Mouse (Mus musculus): ENCODE measurements around the gene Ugt1a5. TPM values are rescaled to one million over a fixed set of nuclear protein-coding genes. Genes with fewer than 3 reads are reported as not detected.
"Not testable (repeated sequence)": the region's sequence is repeated elsewhere in the genome, so short reads cannot be mapped to it uniquely, and the experiment has no call there.

The Ugt1a5 gene
- polyA plus RNA-seq (2012; fragmentation: generic; extraction: Trizol) = not detected

DNA sequence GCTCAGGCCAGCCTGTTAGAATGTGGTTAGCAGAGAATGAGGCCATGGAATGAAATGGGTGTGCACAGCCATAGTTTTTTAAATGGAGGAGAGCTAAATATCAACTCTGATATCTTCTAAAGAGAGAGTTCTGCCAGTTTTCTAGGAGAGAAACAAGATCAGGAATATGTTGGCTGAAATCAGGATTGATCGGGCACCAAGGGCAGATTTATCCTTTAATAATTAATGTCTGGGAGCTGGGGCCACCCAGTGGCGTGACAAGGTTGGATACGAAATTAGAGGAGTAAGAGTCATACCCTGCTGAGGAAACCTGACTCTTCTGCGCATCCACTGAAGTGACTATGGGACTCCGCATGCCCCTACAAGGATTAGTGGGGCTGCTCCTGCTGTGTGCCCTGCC is at the start of gene Ugt1a5:
Gene Ugt1a5, plus strand, starts transcription at position 302 of the 400 bp plus-strand sequence.
- Histone ChIP-seq H3K27me3 (ENCODE audit: control insufficient read depth, insufficient read depth, insufficient read length) (no peaks in the 10 kb centered on the region), H3K4me2 (ENCODE audit: low read depth) (no peak within 1 kb of the TSS), H3K4me3 (no peak within 1 kb of the TSS), H3ac (ENCODE audit: control insufficient read depth, insufficient read length) (no peak within 1 kb of the TSS), H3K36me3 (ENCODE audit: control insufficient read depth, insufficient read depth) (no peaks in the 10 kb centered on the region), H3K79me2 (ENCODE audit: control insufficient read depth, insufficient read depth) (no peaks in the 10 kb centered on the region)
- no peak for TF ChIP-seq MYOD1 (IDR thresholded peaks at IDR 0.05; ENCODE audit: control insufficient read depth in 1 of 3, insufficient read length in 2 of 3, low read depth in 2 of 3)
- TF ChIP-seq POLR2A (IDR thresholded peaks at IDR 0.05; ENCODE audit: insufficient read length, low read depth) = no peak
- TF ChIP-seq TCF12 (IDR thresholded peaks at IDR 0.05; ENCODE audit: insufficient read depth, poor library complexity, severe bottlenecking) = no peak
- no peak for TF ChIP-seq MAX (IDR thresholded peaks at IDR 0.05; ENCODE audit: low read depth)
- no peak for TF ChIP-seq POLR2AphosphoS2 (IDR thresholded peaks at IDR 0.05; ENCODE audit: insufficient read length, low read depth)
- no peak for TF ChIP-seq MYOG (IDR thresholded peaks at IDR 0.05; ENCODE audit: control insufficient read depth in 1 of 3, insufficient read depth in 1 of 3, insufficient read length in 2 of 3, low read depth in 2 of 3)
- TF ChIP-seq TCF3 (IDR thresholded peaks at IDR 0.05; ENCODE audit: insufficient read length, low read depth) = no peak
- no peak for TF ChIP-seq USF1 (IDR thresholded peaks at IDR 0.05; ENCODE audit: low read depth)
- no peak for TF ChIP-seq E2F4 (IDR thresholded peaks at IDR 0.05; ENCODE audit: insufficient read depth)
- TF ChIP-seq REST (IDR thresholded peaks at IDR 0.05; ENCODE audit: insufficient read depth, insufficient read length) = no peak

DNA sequence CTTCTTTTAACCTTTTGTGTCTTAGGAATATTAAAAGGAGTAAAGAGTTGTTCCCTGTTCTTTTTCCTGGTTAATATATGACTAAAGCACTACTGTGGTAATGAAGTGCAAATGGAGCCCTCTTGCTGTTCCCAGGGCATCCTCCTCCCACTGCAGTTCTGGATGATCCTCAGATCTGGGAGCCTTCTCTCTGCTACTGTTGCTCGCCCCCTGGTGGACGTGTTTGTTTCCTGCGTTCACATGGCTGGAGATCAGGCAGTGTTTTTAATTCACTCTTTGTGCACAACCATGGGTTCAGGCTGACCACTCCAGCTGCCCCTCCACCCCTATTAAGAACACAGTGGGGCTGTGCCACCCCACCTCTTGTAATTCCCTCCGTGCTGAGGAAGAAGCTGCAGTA is 45.3 kb upstream of the Ugt1a5 start:
- H3K36me3 ChIP-seq (ENCODE audit: control insufficient read depth, insufficient read depth); H3K4me2 ChIP-seq (ENCODE audit: low read depth); H3K27me3 ChIP-seq (ENCODE audit: control insufficient read depth, insufficient read depth, insufficient read length); H3K79me2 ChIP-seq (ENCODE audit: control insufficient read depth, insufficient read depth); H3K4me3 ChIP-seq; H3ac ChIP-seq (ENCODE audit: control insufficient read depth, insufficient read length): not testable (repeated sequence)

DNA sequence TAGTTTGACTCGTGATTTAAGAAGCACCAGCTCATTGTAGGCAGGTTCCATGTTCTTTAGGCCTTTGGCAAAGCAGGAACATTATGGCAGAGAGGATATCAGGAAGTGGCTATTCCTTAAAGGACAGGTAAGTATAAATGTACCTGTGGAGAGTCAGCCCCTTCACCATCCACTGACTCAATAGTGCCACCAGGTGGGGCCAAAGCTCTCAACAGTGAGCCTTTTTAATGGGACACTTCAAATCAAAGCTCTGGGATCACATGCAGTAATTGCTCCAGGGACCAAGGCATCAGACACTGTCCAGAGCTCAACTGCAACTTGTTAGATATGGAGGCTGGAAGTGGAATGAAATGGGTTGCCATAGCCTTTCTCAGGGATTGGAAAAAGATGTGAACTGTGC is 44.3 kb upstream of the Ugt1a5 start:
- H3K27me3 ChIP-seq (ENCODE audit: control insufficient read depth, insufficient read depth, insufficient read length); H3K4me3 ChIP-seq; H3K36me3 ChIP-seq (ENCODE audit: control insufficient read depth, insufficient read depth); H3K79me2 ChIP-seq (ENCODE audit: control insufficient read depth, insufficient read depth); H3K4me2 ChIP-seq (ENCODE audit: low read depth); H3ac ChIP-seq (ENCODE audit: control insufficient read depth, insufficient read length): not testable (repeated sequence)

DNA sequence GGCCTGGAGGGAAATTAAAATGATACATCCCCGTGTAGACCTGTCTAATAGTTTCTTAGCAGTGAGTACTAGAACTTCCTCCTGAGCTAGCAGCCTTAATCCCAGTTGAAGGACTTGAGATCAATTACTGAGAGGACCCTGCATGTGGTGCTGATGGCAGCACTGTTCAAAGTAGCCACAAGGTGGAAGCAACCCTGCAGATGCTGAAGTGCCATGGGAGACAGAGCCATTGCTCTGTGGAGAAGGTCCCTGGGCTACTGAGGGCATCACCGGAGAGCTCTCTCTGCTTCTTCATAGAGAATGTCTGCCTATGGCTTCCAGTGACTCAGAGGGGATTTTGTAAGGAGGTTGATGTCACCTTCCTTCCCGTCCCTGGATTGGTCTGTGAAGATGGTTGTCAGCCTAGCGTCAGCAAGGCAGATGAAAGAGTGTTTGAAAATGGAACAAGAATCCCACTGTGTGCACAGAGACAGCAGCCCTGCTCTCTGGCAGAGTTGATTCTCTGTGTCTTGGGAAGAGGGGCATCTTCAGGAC is 39.9 kb upstream of the Ugt1a5 start:
- H3K27me3 ChIP-seq (ENCODE audit: control insufficient read depth, insufficient read depth, insufficient read length); H3K36me3 ChIP-seq (ENCODE audit: control insufficient read depth, insufficient read depth); H3K79me2 ChIP-seq (ENCODE audit: control insufficient read depth, insufficient read depth); H3K4me2 ChIP-seq (ENCODE audit: low read depth); H3ac ChIP-seq (ENCODE audit: control insufficient read depth, insufficient read length); H3K4me3 ChIP-seq: not testable (repeated sequence)

DNA sequence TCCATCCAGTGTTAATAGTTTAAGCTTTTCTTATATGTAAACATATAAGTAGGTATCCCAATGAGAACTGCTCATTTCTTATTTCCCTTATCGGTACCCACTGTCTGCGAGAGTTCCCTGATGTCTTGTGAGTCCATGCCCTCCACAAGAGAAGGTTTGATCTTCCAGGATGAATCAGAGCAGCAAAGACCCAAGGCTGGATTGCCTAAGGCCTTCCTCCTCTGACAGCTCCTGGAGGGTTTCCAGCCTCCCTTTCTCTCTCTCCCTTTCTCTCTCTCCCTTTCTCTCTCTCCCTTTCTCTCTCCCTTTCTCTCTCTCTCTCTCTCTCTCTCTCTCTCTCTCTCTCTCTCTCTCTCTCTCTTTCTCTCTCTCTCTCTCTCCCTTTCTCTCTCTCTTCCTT is 36.7 kb upstream of the Ugt1a5 start:
- H3K36me3 ChIP-seq (ENCODE audit: control insufficient read depth, insufficient read depth); H3K4me3 ChIP-seq; H3K4me2 ChIP-seq (ENCODE audit: low read depth); H3ac ChIP-seq (ENCODE audit: control insufficient read depth, insufficient read length); H3K79me2 ChIP-seq (ENCODE audit: control insufficient read depth, insufficient read depth); H3K27me3 ChIP-seq (ENCODE audit: control insufficient read depth, insufficient read depth, insufficient read length): not testable (repeated sequence)

DNA sequence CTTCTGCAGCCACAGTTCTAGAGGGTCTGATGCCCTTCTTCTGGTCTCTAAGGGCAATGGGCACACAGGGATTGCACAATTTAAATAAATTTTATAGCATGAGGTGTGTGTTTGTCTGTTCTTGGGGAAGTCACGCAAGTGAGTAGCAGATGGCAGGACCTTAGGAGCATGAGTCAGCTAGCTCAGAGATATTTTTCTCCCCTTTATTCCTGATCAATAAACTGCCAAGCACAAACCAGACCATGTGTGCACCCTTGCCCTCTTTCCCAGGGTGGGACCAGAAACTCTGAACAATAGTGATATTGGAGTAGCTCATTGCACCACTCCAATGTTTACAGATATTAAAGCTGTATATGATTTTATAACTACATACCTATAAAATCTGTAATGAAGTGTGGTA is 35.6 kb upstream of the Ugt1a5 start:
- not testable (repeated sequence) for H3K4me2 ChIP-seq (ENCODE audit: low read depth); H3K36me3 ChIP-seq (ENCODE audit: control insufficient read depth, insufficient read depth)

DNA sequence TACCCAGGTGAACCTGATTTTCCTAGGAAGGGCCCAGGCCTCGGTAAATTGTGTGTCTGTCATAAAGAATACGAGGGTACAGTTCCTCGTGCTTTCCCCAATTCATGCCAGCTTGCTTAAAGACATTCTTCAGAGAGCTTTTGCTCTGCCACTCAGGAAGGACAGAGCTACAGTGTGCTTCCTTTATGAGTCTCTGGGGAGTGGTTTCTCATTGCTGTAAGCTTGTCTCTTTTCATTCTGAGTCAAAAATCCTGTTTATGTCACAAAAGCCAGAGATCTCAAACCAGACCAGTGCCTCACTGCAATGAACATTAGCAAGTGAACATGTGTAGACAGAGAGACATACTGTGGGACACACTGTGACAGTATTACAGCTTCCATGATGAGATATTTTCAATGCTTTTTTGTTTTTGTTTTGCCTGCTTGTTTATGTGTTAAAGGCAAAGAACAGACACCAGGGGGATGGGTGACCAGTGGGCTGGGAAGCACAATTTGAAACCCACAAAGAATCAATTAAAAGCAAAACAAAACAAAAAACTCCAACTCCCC is 31.8 kb upstream of the Ugt1a5 start:
- Histone ChIP-seq H3K4me3 (no peak overlapping the region), H3K79me2 (ENCODE audit: control insufficient read depth, insufficient read depth) (no peaks in the 10 kb centered on the region), H3K4me2 (ENCODE audit: low read depth) (peak overlapping the region; percentile 47), H3ac (ENCODE audit: control insufficient read depth, insufficient read length) (no peak overlapping the region), H3K27me3 (ENCODE audit: control insufficient read depth, insufficient read depth, insufficient read length) (no peaks in the 10 kb centered on the region), H3K36me3 (ENCODE audit: control insufficient read depth, insufficient read depth) (no peaks in the 10 kb centered on the region)
- TF ChIP-seq REST (IDR thresholded peaks at IDR 0.05; ENCODE audit: insufficient read depth, insufficient read length) (no peak), MYOG (IDR thresholded peaks at IDR 0.05; ENCODE audit: control insufficient read depth in 1 of 3, insufficient read depth in 1 of 3, insufficient read length in 2 of 3, low read depth in 2 of 3) (no peak), USF1 (IDR thresholded peaks at IDR 0.05; ENCODE audit: low read depth) (no peak), CEBPB (IDR thresholded peaks at IDR 0.05; ENCODE audit: insufficient read depth, poor library complexity, severe bottlenecking) (no peak), SRF (IDR thresholded peaks at IDR 0.05; ENCODE audit: control insufficient read depth, insufficient read length, low read depth) (no peak), TCF12 (IDR thresholded peaks at IDR 0.05; ENCODE audit: insufficient read depth, poor library complexity, severe bottlenecking) (no peak), MAX (IDR thresholded peaks at IDR 0.05; ENCODE audit: low read depth) (no peak), MYOD1 (IDR thresholded peaks at IDR 0.05; ENCODE audit: control insufficient read depth in 1 of 3, insufficient read length in 2 of 3, low read depth in 2 of 3) (no peak), POLR2AphosphoS2 (IDR thresholded peaks at IDR 0.05; ENCODE audit: insufficient read length, low read depth) (no peak), POLR2A (IDR thresholded peaks at IDR 0.05; ENCODE audit: insufficient read length, low read depth) (no peak), TCF3 (IDR thresholded peaks at IDR 0.05; ENCODE audit: insufficient read length, low read depth) (no peak), E2F4 (IDR thresholded peaks at IDR 0.05; ENCODE audit: insufficient read depth) (no peak)

More for the DNA sequence above, 35.6 kb upstream of the Ugt1a5 start:
- H3K79me2 ChIP-seq (ENCODE audit: control insufficient read depth, insufficient read depth); H3ac ChIP-seq (ENCODE audit: control insufficient read depth, insufficient read length); H3K27me3 ChIP-seq (ENCODE audit: control insufficient read depth, insufficient read depth, insufficient read length); H3K4me3 ChIP-seq: not testable (repeated sequence)

Measured in myocyte (in vitro differentiated cells).